Mouse (Mus musculus): ENCODE data around the gene Fbp1. TPM values are rescaled to one million over a fixed set of nuclear protein-coding genes. Genes with fewer than 3 reads are reported as not detected.
"Not testable (repeated sequence)": the region's sequence is repeated elsewhere in the genome, so short reads cannot be mapped to it uniquely, and the experiment has no call there.

Fbp1 gene
- polyA plus RNA-seq (2012; rRNA removed) = 12.4 and 13.1 TPM in 2 replicates

GRCm38 (mm10) chr13:62887712-62888441, at the start of gene Fbp1:
TSS of gene Fbp1 (minus strand) at chr13:62888282.
- peak; percentile 29 for DNase-seq (ENCODE audit: low spot score)

- DNase-seq (ENCODE audit: low spot score) = no peak
Measured at GRCm38 (mm10) chr13:62932452-62932851, 44.4 kb upstream of the Fbp1 start.

DNA sequence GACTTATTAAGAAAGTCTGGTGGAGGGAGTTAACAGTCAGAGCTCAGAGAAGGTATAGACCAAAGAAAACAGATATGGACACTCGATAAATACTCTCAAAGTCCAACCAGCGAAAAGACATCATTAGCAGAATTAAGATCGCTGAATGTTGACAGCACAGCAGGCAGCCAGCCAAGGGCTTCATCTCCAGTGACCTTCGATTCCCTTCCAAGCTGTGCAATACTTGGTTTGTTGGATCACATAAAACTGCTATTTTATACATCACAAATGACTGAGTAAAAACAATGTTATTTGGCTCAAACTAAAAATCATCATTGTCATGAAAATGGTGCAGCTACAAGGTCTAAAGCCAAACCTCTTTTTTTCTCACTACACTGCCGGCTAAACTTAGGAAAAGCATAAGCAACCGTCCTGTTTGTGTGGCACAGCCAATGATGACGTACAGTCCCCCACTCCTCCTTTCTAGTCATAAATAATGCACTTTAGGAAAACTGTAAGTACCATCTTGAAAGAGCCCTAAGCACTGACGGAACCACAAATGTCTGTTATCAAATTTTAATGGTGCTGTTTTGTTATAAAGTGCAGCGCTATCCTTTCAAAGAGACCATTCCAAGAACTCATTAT, 41.8 kb upstream of the Fbp1 start:
- DNase-seq (ENCODE audit: low spot score) = no peak

- DNase-seq (ENCODE audit: low spot score) = not testable (repeated sequence)
Measured at GRCm38 (mm10) chr13:62929144-62929543, 41.1 kb upstream of the Fbp1 start.

DNA sequence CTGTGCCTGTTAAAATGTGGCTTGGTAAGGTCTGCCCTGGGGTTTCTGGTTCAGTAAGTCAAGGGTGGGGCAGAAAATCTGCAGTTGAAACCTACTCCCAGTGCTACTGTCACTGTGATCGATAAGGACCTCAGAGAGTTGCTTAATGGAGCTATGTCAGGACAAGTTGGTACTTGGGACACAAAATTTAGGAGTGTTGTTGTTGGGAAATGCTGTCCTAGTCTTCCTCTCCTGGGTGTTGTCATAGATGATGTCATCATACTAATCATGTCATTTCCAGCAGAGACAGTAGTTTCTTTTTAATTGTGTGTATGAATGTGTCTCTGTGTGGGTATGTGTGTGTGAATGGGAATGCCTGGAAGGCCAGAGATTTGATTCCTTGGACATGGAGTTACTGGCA, 39.4 kb upstream of the Fbp1 start:
- no peak for DNase-seq (ENCODE audit: low spot score)

- DNase-seq (ENCODE audit: low spot score) = no peak
Measured at GRCm38 (mm10) chr13:62926479-62926878, 38.4 kb upstream of the Fbp1 start.

- DNase-seq (ENCODE audit: low spot score) = no peak
Measured at GRCm38 (mm10) chr13:62923182-62923581, 35.1 kb upstream of the Fbp1 start.

DNA sequence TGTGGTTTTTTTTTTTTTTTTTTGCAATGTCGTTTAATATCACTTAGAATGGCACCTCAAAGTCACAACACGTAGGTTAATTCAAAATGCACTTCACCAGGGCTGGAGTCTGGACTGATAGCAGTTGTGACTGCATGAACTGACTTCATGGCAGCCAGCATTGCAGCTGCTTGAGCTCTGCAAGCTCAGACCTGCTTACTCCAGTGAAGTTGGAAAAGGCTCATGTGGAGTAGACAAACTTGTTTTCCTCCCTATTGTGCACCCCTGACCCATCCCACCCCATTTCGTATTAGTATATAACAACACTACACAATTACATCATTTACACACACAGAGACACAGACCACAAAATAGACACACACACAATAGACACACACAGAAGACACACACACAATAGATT, 34.6 kb upstream of the Fbp1 start:
- no peak for DNase-seq (ENCODE audit: low spot score)

DNA sequence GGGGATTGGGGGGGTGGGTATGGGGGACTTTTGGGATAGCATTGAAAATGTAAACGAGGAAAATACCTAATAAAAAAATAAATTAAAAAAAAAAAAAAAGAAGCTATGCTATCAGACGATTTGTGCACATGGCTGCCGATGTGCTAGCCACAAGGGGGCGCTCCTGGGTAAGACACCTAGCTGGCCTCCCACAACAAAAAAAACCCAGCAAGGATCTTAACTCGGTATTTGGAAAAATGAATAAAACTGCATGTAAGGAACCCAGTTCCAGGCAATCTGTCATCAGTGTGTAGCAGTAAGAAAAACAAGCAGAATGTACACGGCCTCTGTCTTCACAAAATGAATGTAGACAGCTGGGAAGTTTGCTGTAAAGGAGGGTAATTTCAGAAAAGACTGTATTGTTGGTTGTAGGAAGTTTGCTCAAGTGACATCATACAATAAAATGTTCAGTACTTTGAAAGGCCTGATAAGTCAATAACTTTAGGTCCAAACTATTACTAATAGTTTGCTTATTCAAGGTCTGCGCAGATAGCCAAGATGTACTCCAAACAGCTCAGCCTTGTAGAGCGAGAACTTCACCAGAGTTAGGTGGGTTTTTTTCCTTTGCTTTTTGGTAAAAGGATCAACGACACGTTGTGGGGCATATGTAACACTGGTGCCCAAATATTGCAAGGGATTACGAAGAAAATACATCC, 31.7 kb upstream of the Fbp1 start:
- DNase-seq (ENCODE audit: low spot score) = peak; percentile 63

DNA sequence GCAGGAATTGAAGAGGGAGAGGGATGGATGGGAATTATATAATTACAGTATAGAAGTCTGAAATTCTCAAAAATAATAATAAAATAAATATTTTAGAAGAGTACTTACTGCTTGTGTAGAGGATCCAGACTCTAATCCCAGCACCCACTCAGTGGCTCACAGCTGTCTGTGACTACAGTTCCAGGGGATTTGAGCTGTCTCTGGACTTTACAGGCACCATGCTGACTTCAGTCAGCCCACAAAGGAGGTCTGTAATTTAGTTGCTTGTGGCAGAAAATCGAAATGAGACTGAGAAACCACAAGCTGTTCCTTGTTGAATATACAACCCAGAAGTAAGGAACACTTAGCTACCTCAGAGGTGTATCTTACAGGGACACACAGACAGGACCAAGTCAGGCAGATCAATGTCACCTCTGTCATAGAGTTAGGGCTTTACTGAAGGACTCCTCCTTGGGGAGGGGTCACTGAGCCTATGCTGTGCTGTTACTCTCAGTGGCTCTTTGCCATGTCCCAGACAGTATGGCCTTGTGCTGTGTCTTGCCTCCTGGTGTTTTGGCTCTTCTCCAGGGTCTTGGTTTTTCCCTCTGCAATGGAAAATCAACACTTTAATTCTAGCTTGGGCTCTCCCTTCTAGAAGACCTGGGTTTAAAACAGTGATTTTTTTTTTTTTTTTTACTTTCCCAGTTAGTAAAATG, 29.5 kb upstream of the Fbp1 start:
- no peak for DNase-seq (ENCODE audit: low spot score)

DNA sequence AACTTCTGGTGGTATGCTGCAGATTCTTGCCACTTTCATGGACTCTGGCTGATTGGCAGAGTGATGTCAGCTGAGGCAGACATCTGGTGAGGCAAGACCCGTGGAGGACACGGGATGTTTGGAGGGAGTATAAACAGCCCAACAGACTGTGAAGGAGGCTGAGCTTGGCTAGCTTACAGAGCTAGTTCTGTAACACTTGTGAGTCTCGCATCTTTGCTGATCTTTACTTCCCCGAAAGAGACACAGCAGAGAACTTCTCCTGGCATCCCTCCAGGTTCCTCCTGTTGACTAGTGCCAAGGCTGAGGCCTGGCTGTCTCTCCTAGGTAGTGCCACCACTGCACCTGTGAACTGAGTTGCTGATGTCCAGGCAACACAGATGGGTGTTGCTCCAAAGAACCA, 28.6 kb upstream of the Fbp1 start:
- no peak for DNase-seq (ENCODE audit: low spot score)

DNA sequence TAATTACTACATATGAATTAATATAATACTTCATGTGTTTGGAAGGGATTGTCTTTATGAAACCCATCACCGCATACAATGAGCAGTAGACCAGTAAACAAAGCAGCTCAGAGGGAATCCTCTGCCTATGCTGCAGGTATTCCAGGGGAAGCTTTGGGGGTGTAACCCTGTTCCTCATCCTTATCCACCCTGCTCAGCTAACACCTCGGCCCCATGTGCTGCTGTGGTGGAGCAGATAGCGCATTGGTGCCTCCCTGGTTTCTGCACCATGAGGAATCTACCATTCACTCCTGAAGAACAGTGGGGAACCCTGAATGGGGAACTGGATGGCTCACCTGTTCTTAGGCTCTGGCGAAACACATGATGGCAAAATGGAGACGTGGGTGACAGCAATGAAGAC, 23.5 kb upstream of the Fbp1 start:
- no peak for DNase-seq (ENCODE audit: low spot score)

DNA sequence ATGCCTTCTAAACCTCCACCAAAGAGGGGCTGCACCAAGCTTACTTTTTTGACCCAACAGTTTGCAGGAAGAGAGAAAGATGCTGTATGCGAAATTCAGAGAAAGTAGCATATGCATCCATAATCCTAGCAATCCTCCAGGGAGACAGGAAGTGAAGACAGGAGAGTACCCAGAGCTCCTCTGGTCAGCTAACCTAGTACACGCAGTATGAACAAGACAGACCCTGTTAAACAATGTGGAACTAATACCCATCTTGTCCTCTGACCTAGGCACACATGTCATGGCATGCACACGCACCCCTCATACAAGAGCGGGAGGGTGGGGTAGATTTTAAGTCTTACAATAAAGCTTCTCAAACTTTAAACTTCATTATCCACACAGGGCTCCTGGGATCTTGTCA, 22.1 kb upstream of the Fbp1 start:
- DNase-seq (ENCODE audit: low spot score) = no peak

GRCm38 (mm10) chr13:62909776-62910175, 21.7 kb upstream of the Fbp1 start:
- DNase-seq (ENCODE audit: low spot score) = no peak

GRCm38 (mm10) chr13:62908163-62908559, 20.1 kb upstream of the Fbp1 start:
- peak; percentile 20 for DNase-seq (ENCODE audit: low spot score)

GRCm38 (mm10) chr13:62907527-62908162, 19.6 kb upstream of the Fbp1 start:
- no peak for DNase-seq (ENCODE audit: low spot score)

DNA sequence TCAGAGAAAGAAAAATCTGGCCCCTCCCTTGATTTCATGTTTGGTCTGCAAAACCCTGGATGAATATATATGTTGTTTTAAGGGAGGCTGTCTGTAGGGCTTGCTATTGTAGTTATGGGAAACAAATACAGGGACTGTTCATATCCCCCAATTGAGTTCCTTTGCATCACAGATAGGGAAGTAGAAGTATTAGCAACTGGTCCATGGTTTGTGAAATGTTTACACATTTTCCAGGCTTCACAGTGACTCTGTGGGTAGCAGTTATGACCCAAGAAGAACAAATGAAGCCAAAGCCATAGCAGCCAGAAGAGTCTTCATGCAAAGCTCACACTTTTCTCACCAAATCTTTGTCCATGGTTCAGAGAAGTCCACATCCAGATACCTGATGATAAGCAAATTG, 13.1 kb upstream of the Fbp1 start:
- no peak for DNase-seq (ENCODE audit: low spot score)

DNA sequence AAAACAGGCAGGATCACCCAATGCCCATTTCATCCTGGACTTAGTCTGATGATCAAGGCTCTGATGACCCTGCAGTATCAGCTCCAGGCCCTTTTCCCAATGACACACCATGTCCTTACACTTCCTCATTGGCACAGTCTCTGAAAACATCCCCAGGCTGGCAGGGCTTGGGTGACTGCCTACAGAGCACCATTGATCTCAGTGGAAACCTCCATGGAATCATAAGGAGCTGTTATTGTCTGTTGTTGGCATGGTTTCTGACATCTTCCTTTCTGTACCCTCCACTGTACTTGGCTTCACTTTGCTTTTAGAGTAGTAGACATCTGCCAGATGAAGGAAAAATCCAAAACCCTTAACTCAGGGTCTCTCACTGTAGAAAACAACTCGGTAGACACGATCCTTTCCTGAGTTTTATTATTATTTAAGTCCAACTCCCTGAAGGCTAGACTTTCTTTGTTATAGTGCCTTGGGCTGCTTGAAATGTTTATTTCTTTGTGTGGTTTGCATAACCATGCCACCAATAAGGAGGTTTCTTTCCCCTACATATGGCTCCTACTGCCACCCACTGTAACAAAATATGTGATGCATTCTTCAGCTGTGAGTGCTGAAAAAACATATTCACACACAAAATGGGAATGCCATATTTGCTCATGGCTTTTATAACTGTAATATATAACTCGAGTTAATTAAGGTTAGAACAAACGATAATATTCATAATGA, 10.0 kb upstream of the Fbp1 start:
- no peak for DNase-seq (ENCODE audit: low spot score)

DNA sequence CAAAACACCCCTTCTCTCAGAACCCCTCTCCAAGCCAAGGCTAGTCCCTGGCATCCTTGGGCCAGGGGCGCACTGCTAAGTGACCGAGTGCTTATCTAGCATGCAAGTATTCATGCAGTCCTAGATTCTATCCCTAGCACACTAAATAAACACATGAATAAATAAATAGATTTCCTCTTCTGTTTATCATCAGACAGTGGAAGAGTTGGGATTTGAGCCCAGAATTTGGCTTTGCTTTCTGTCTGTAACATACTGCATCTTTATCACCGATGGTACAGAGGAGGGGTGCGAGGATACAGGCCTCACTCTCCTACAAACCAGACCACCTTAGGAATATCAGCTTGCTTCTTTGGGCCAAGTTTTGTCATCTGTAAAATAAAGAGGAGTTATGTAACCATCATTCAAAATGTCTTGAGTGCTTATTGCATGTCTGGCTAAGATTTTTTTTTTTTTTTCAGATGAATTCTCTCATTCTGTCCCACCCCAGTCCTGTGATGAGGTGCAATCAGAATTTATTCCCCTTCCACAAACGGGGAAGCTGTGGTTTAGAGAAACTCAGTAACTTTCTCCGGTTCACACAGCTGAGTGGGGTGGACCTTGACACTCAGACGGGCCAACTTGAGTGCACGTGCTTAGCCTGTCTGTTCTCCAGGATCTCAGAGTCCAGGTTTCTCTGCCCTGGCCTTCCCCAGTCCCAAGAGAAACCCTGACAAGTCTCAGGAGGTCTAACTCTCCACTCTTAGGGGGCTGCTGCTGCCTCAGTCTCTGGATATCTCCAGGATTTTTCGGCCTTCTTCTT, 5.2 kb upstream of the Fbp1 start:
- no peak for DNase-seq (ENCODE audit: low spot score)

GRCm38 (mm10) chr13:62889311-62889710, 1.2 kb upstream of the Fbp1 start:
- DNase-seq (ENCODE audit: low spot score) = no peak

Measured in urinary bladder, adult 2 months (tissue).